Mouse (Mus musculus) MEL (cell line): Measurements from ENCODE around the gene Fam166b. TPM values are rescaled to one million over a fixed set of nuclear protein-coding genes. Genes with fewer than 3 reads are reported as not detected.
A peak's percentile ranks its signal among the peaks of the same experiment; 100 is the strongest.

ENCODE experiments used
- DNase-seq: peaks from one replicate; pipeline ENCODE4 v3.0.0; 2011; ENCODE audit warnings: low read depth, low spot score
- H3K27ac ChIP-seq: 2 replicates; pipeline ENCODE4 v1.5.1; 2012; ENCODE audit warnings: low read depth, mild to moderate bottlenecking, control low read depth, low read length, moderate library complexity; ENCODE audit not compliant: control insufficient read depth
- H3K27me3 ChIP-seq, 2 experiments: fragments of 150-350 bp in 1 of 2; sonication (generic) in 1 of 2; 2 replicates each; pipeline ENCODE4 v1.6.1; 2012; ENCODE audit warnings: low read length in 2 of 2, mild to moderate bottlenecking in 2 of 2, improper control_type of control experiment in 1 of 2, moderate library complexity in 1 of 2; ENCODE audit not compliant: insufficient read depth in 2 of 2, control insufficient read depth in 1 of 2
- H3K36me3 ChIP-seq, 2 experiments: 2 replicates each; pipeline ENCODE4 v1.6.1; 2012 to 2014; ENCODE audit warnings: low read length in 2 of 2, improper control_type of control experiment in 1 of 2, inconsistent platforms in 1 of 2, mild to moderate bottlenecking in 1 of 2; ENCODE audit not compliant: insufficient read depth in 2 of 2, control insufficient read depth in 1 of 2
- H3K4me1 ChIP-seq, 2 experiments: fragments of 150-350 bp in 1 of 2; sonication (generic) in 1 of 2; 2 replicates each; pipeline ENCODE4 v1.6.1; 2012; ENCODE audit warnings: low read length in 2 of 2, improper control_type of control experiment in 1 of 2, mild to moderate bottlenecking in 1 of 2; ENCODE audit not compliant: insufficient read depth in 2 of 2, control insufficient read depth in 1 of 2
- H3K4me3 ChIP-seq, 2 experiments: fragments of 150-350 bp in 1 of 2; sonication (generic) in 1 of 2; 2 replicates each; pipeline ENCODE4 v1.5.1; 2012; ENCODE audit warnings: low read depth in 2 of 2, low read length in 2 of 2, mild to moderate bottlenecking in 2 of 2, moderate library complexity in 2 of 2, control low read depth in 1 of 2, improper control_type of control experiment in 1 of 2; ENCODE audit not compliant: control insufficient read depth in 1 of 2, insufficient read depth in 1 of 2
- H3K79me2 ChIP-seq: 2 replicates; pipeline ENCODE4 v1.6.1; 2012; ENCODE audit warnings: mild to moderate bottlenecking, low read length, moderate library complexity; ENCODE audit not compliant: control insufficient read depth, poor library complexity, insufficient read depth
- H3K9ac ChIP-seq: 2 replicates; pipeline ENCODE4 v1.6.1; 2012; ENCODE audit warnings: low read depth, mild to moderate bottlenecking, control low read depth, low read length, moderate library complexity; ENCODE audit not compliant: control insufficient read depth, poor library complexity, severe bottlenecking
- H3K9me3 ChIP-seq: fragments of 150-350 bp; sonication (generic); replicated peaks from 2 replicates; pipeline ENCODE4 v1.6.1; 2012; ENCODE audit warnings: mild to moderate bottlenecking, low read length, improper control_type of control experiment, moderate library complexity; ENCODE audit not compliant: insufficient read depth
- BHLHE40 ChIP-seq: IDR thresholded peaks from 2 replicates; pipeline ENCODE4 v1.6.1; 2012; ENCODE audit warnings: low read depth, mild to moderate bottlenecking, inconsistent platforms, low read length, improper control_type of control experiment, borderline replicate concordance
- CHD2 ChIP-seq: IDR thresholded peaks from 2 replicates; pipeline ENCODE4 v1.6.1; 2011; ENCODE audit warnings: low read length, improper control_type of control experiment
- CTCF ChIP-seq, 3 experiments: IDR thresholded peaks in 2 of 3; conservative IDR thresholded peaks in 1 of 3; 2 replicates each; pipeline ENCODE4 v1.5.1; 2011 to 2012; ENCODE audit warnings: low read length in 3 of 3, low read depth in 2 of 3, mild to moderate bottlenecking in 2 of 3, improper control_type of control experiment in 1 of 3, inconsistent platforms in 1 of 3, mixed read lengths in 1 of 3, moderate library complexity in 1 of 3; ENCODE audit not compliant: control insufficient read depth in 1 of 3, insufficient read depth in 1 of 3, poor library complexity in 1 of 3, severe bottlenecking in 1 of 3
- ELF1 ChIP-seq: IDR thresholded peaks from 2 replicates; pipeline ENCODE4 v1.6.1; 2014; ENCODE audit warnings: low read depth, mild to moderate bottlenecking, inconsistent platforms, low read length, improper control_type of control experiment, moderate library complexity
- EP300 ChIP-seq, 2 experiments: IDR thresholded peaks; 2 replicates each; pipeline ENCODE4 v1.6.1; 2011; ENCODE audit warnings: improper control_type of control experiment in 2 of 2, low read length in 2 of 2, low read depth in 1 of 2, mild to moderate bottlenecking in 1 of 2
- ETS1 ChIP-seq: IDR thresholded peaks from 2 replicates; pipeline ENCODE4 v1.6.1; 2012; ENCODE audit warnings: low read depth, mild to moderate bottlenecking, inconsistent platforms, low read length, improper control_type of control experiment, moderate library complexity
- GABPA ChIP-seq: IDR thresholded peaks from 2 replicates; pipeline ENCODE4 v1.6.1; 2012; ENCODE audit warnings: low read depth, mild to moderate bottlenecking, inconsistent platforms, low read length, improper control_type of control experiment, moderate library complexity
- GATA1 ChIP-seq: IDR thresholded peaks from 2 replicates; pipeline ENCODE4 v1.6.1; 2011; ENCODE audit warnings: low read depth, low read length, improper control_type of control experiment
- JUND ChIP-seq: IDR thresholded peaks from 2 replicates; pipeline ENCODE4 v1.6.1; 2011; ENCODE audit warnings: low read depth, mild to moderate bottlenecking, improper control_type of control experiment, low read length
- KAT2A ChIP-seq: conservative IDR thresholded peaks from 2 replicates; pipeline ENCODE4 v1.6.1; 2012; ENCODE audit warnings: low read depth, low read length, improper control_type of control experiment, inconsistent platforms
- MAFK ChIP-seq: IDR thresholded peaks from 2 replicates; pipeline ENCODE4 v1.6.1; 2011; ENCODE audit warnings: low read depth, mild to moderate bottlenecking, low read length, improper control_type of control experiment, borderline replicate concordance
- MAX ChIP-seq: IDR thresholded peaks from 2 replicates; pipeline ENCODE4 v1.6.1; 2011; ENCODE audit warnings: low read length, improper control_type of control experiment
- MAZ ChIP-seq: IDR thresholded peaks from 2 replicates; pipeline ENCODE4 v1.6.1; 2012; ENCODE audit warnings: low read depth, mild to moderate bottlenecking, inconsistent platforms, low read length, improper control_type of control experiment
- MEF2A ChIP-seq: IDR thresholded peaks from 2 replicates; pipeline ENCODE4 v1.6.1; 2014; ENCODE audit warnings: low read depth, mild to moderate bottlenecking, inconsistent platforms, low read length, improper control_type of control experiment; ENCODE audit not compliant: poor library complexity, insufficient replicate concordance, severe bottlenecking; ENCODE audit errors: extremely low read depth
- MXI1 ChIP-seq: IDR thresholded peaks from 2 replicates; pipeline ENCODE4 v1.6.1; 2011; ENCODE audit warnings: mild to moderate bottlenecking, low read depth, low read length, improper control_type of control experiment
- MYB ChIP-seq: IDR thresholded peaks from 2 replicates; pipeline ENCODE4 v1.6.1; 2011; ENCODE audit warnings: mild to moderate bottlenecking, low read depth, low read length, improper control_type of control experiment
- MYC ChIP-seq: IDR thresholded peaks from 2 replicates; pipeline ENCODE4 v1.6.1; 2011; ENCODE audit warnings: low read depth, mild to moderate bottlenecking, low read length, improper control_type of control experiment, moderate library complexity
- NELFE ChIP-seq: IDR thresholded peaks from 2 replicates; pipeline ENCODE4 v1.6.1; 2011; ENCODE audit warnings: low read depth, low read length, improper control_type of control experiment
- POLR2A ChIP-seq, 2 experiments: IDR thresholded peaks; 2 replicates each; pipeline ENCODE4 v1.6.1; 2011 to 2012; ENCODE audit warnings: low read length in 2 of 2, mild to moderate bottlenecking in 2 of 2, control low read depth in 1 of 2, improper control_type of control experiment in 1 of 2, low read depth in 1 of 2, moderate library complexity in 1 of 2; ENCODE audit not compliant: control insufficient read depth in 1 of 2, insufficient read depth in 1 of 2, poor library complexity in 1 of 2
- POLR2AphosphoS2 ChIP-seq: IDR thresholded peaks from 2 replicates; pipeline ENCODE4 v1.6.1; 2011; ENCODE audit warnings: low read length, improper control_type of control experiment
- POLR2AphosphoS5 ChIP-seq: IDR thresholded peaks from 2 replicates; pipeline ENCODE4 v1.6.1; 2012; ENCODE audit warnings: low read depth, borderline replicate concordance, mild to moderate bottlenecking, inconsistent platforms, low read length, moderate library complexity, mixed read lengths
- RAD21 ChIP-seq: IDR thresholded peaks from 2 replicates; pipeline ENCODE4 v1.6.1; 2011; ENCODE audit warnings: mild to moderate bottlenecking, low read depth, low read length, improper control_type of control experiment
- SIN3A ChIP-seq: IDR thresholded peaks from 2 replicates; pipeline ENCODE4 v1.6.1; 2012; ENCODE audit warnings: low read length, improper control_type of control experiment, inconsistent platforms
- SMC3 ChIP-seq: IDR thresholded peaks from 2 replicates; pipeline ENCODE4 v1.6.1; 2011; ENCODE audit warnings: low read depth, low read length, improper control_type of control experiment
- TAL1 ChIP-seq: IDR thresholded peaks from 2 replicates; pipeline ENCODE4 v1.6.1; 2012; ENCODE audit warnings: mild to moderate bottlenecking, inconsistent platforms, low read length, moderate library complexity, mixed read lengths
- TCF12 ChIP-seq: IDR thresholded peaks from 2 replicates; pipeline ENCODE4 v1.6.1; 2014; ENCODE audit warnings: low read depth, mild to moderate bottlenecking, inconsistent platforms, low read length, improper control_type of control experiment, moderate library complexity
- UBTF ChIP-seq: IDR thresholded peaks from 2 replicates; pipeline ENCODE4 v1.6.1; 2012; ENCODE audit warnings: low read depth, mild to moderate bottlenecking, inconsistent platforms, low read length, improper control_type of control experiment, moderate library complexity, borderline replicate concordance; ENCODE audit not compliant: insufficient read depth
- USF2 ChIP-seq, 2 experiments: IDR thresholded peaks; 2 replicates each; pipeline ENCODE4 v1.6.1; 2011 to 2012; ENCODE audit warnings: improper control_type of control experiment in 2 of 2, low read length in 2 of 2, borderline replicate concordance in 1 of 2, inconsistent platforms in 1 of 2, low read depth in 1 of 2, mild to moderate bottlenecking in 1 of 2; ENCODE audit not compliant: insufficient read depth in 1 of 2
- ZKSCAN1 ChIP-seq: IDR thresholded peaks from 2 replicates; pipeline ENCODE4 v1.6.1; 2012; ENCODE audit warnings: low read depth, mild to moderate bottlenecking, inconsistent platforms, low read length, improper control_type of control experiment, moderate library complexity
- ZMIZ1 ChIP-seq: IDR thresholded peaks from 2 replicates; pipeline ENCODE4 v1.6.1; 2012; ENCODE audit warnings: low read depth, mild to moderate bottlenecking, inconsistent platforms, low read length, improper control_type of control experiment, moderate library complexity
- ZNF384 ChIP-seq: IDR thresholded peaks from 2 replicates; pipeline ENCODE4 v1.6.1; 2012; ENCODE audit warnings: low read depth, mild to moderate bottlenecking, inconsistent platforms, low read length, improper control_type of control experiment
- polyA plus RNA-seq, 2 experiments: library from polyadenylated mRNA; stranded (reverse) in 1 of 2; unstranded in 1 of 2; fragments of >175 nt in 1 of 2; fragments of >200 nt in 1 of 2; gene quantifications; 2 replicates each; pipeline versions ENCODE4 v1.2.1 to v1.2.4; 2012; ENCODE audit warnings: low replicate concordance in 2 of 2, low read depth in 1 of 2; ENCODE audit not compliant: insufficient read length in 2 of 2, insufficient read depth in 1 of 2, missing spikeins in 1 of 2
- total RNA-seq: library from RNA; depleted of rRNA; stranded (reverse); fragments of 300-350 nt; gene quantifications from 2 replicates; pipeline ENCODE4 v1.2.3, GENCODE M21; 2012; rRNA removed

Gene Fam166b
- total RNA-seq (not detected in 2 replicates), polyA plus RNA-seq (not detected)

DNA sequence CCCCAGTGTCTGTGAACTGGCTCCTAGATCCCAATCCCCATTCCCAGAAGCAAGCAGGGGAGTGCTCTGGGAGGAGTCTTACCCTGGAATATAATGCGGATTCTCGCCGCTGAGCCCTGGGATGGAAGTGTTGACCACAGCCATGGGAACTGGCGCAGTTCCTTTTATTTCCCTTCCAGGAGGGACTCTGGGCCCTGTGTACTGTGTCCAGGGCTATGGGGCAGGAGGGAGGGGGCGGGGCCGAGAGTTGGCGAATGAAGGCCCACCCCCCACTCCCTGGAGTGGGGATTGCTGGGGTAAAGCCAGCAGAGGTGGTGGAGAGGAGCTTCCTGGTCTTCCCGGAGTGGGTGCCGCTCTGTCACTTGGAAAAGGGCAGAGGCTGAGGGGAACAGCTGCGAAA is at the start of gene Fam166b:
Fam166b (minus strand) TSS at position 189 of the 400 bp plus-strand sequence.
- H3K27me3 ChIP-seq, result no peaks in the 10 kb centered on the region
- DNase-seq, result no peak
- H3K4me1 ChIP-seq, result no peaks in the 10 kb centered on the region
- TF ChIP-seq GATA1, result no peak
- TF ChIP-seq MYB, result no peak
- no peak for TF ChIP-seq MAZ
- TF ChIP-seq MAFK, result no peak
- no peak for TF ChIP-seq JUND
- no peak for TF ChIP-seq GABPA
- no peak for TF ChIP-seq USF2 (IDR thresholded peaks at IDR 0.05; ENCODE audit: borderline replicate concordance in 1 of 2, insufficient read depth in 1 of 2, low read depth in 1 of 2, low read length in 2 of 2)
- TF ChIP-seq MAX, result no peak
- TF ChIP-seq ELF1, result no peak
- TF ChIP-seq UBTF, result no peak
- TF ChIP-seq RAD21, result no peak
- TF ChIP-seq TCF12, result no peak
- TF ChIP-seq MXI1, result no peak
- TF ChIP-seq BHLHE40, result no peak
- TF ChIP-seq POLR2AphosphoS2, result no peak
- TF ChIP-seq ZMIZ1, result no peak
- TF ChIP-seq ETS1, result no peak
- no peak for TF ChIP-seq CHD2
- TF ChIP-seq, all 39 proteins: peak for 0
- Histone ChIP-seq H3K36me3 (no peaks in the 10 kb centered on the region; a peak in 1 of 4 replicates), H3K9me3 (no peaks in the 10 kb centered on the region), H3K27ac (no peak within 1 kb of the TSS), H3K9ac (no peak within 1 kb of the TSS), H3K79me2 (no peaks in the 10 kb centered on the region), H3K4me3 (no peak within 1 kb of the TSS)

GRCm38 (mm10) chr4:43478534-43478858 is 49.6 kb upstream of the Fam166b start:
- H3K27ac ChIP-seq, result peak overlapping the region; percentile 82
- peaks cover 0 to 11% of the 10 kb centered on the region in 2 experiments; a peak in 2 of 4 replicates for H3K36me3 ChIP-seq
- peak overlapping the region; percentile 62 to 82 for H3K4me3 ChIP-seq
- no peaks in the 10 kb centered on the region for H3K9me3 ChIP-seq
- peak overlapping the region; percentile 45 for H3K9ac ChIP-seq
- H3K27me3 ChIP-seq, result no peaks in the 10 kb centered on the region
- DNase-seq, result no peak
- H3K4me1 ChIP-seq, result peaks cover 0 to 17% of the 10 kb centered on the region in 2 experiments; a peak in 2 of 4 replicates
- H3K79me2 ChIP-seq, result no peaks in the 10 kb centered on the region
- TF ChIP-seq TCF12, result no peak
- TF ChIP-seq POLR2AphosphoS2, result no peak
- no peak for TF ChIP-seq SIN3A
- no peak for TF ChIP-seq MYC
- TF ChIP-seq UBTF, result no peak
- TF ChIP-seq ETS1, result no peak
- no peak for TF ChIP-seq CHD2
- no peak for TF ChIP-seq POLR2AphosphoS5
- no peak for TF ChIP-seq MEF2A
- TF ChIP-seq POLR2A (IDR thresholded peaks at IDR 0.05; ENCODE audit: control insufficient read depth in 1 of 2, insufficient read depth in 1 of 2, low read depth in 1 of 2, low read length in 2 of 2, poor library complexity in 1 of 2), result peak in 1 of 2 experiments; percentile 49; a peak in 1 of 4 replicates
- TF ChIP-seq BHLHE40, result no peak
- peak; percentile 61 for TF ChIP-seq MXI1
- TF ChIP-seq KAT2A, result no peak
- TF ChIP-seq ZNF384, result no peak
- no peak for TF ChIP-seq SMC3
- no peak; the same call in 1 of the 2 replicates for TF ChIP-seq NELFE
- TF ChIP-seq CTCF (IDR thresholded peaks at IDR 0.05 in 2 of 3, conservative IDR thresholded peaks at IDR 0.05 in 1 of 3; ENCODE audit: control insufficient read depth in 1 of 3, insufficient read depth in 1 of 3, low read depth in 2 of 3, low read length in 3 of 3, poor library complexity in 1 of 3, severe bottlenecking in 1 of 3), result no peak
- peak in 1 of 2 experiments; percentile 15; a peak in 1 of 4 replicates for TF ChIP-seq EP300 (IDR thresholded peaks at IDR 0.05; ENCODE audit: low read depth in 1 of 2, low read length in 2 of 2)
- TF ChIP-seq ZKSCAN1, result no peak
- no peak for TF ChIP-seq TAL1
